Mouse (Mus musculus): ENCODE data around the gene Tmem179.

Gene Tmem179

DNA sequence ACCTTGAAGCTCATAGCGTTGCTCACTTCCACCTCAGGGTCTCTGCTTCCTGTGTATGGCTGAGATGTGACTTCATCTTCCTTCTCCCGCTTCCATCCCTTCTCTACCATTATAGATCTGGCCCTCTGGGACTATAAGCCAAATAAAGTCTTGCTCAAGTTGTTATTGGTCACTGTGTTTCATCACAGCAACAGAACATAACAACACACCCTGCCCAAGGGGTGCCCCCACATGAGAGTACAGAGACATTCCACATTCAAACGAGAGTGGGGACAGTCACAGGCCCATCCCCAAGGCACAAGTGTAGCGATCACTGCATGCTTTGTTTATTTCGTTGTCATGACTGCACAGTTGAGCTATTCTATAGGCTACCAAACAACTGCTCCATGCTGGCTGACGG is 20.7 kb upstream of the Tmem179 start:
- no peak for DNase-seq (ENCODE audit: low spot score in 2 of 2)

DNA sequence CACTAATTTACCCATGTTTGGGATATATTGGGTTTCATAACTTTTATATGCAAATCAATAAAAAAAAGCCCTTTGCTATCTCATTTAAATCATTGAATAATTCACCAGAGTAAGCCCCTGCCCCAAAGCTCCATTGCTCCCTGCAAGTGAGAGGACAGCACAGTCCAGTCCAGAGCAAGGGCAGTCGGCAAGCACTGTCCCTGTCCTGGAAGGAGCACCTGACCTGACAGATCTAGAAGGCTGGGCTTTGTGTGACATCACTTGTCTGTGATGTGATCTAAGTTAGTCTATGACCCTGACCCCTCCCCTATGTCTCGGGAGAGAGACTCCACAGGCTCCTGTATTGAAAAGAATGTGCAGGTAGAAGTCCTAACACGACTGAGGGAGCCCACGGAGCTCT is 17.2 kb upstream of the Tmem179 start:
- no peak for DNase-seq (ENCODE audit: low spot score in 2 of 2)

DNA sequence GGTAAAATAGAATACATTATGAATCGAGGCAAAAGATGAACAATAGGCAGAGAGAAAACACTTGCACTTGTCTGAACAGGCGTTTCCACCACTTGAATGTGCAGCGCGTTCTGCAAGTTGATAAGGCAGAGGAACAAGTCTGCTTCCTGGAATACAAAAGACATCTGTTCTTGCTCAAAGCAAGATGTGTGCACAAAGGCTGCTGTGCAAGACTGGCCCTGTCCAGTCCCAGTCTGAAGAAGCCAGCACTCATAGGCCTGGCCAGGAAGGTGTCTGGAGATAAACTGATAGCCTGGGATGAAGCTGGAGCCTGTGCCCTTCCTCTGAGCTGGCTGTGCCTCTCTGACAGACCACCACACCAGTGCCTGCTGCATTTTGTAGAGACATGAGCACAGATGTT is 1.6 kb upstream of the Tmem179 start:
- no peak for DNase-seq (ENCODE audit: low spot score in 2 of 2)

- DNase-seq (ENCODE audit: low spot score in 2 of 2): no peak
These were observed 1.6 kb downstream of the Tmem179 start for GRCm38 (mm10) chr12:112514897-112515296.

DNA sequence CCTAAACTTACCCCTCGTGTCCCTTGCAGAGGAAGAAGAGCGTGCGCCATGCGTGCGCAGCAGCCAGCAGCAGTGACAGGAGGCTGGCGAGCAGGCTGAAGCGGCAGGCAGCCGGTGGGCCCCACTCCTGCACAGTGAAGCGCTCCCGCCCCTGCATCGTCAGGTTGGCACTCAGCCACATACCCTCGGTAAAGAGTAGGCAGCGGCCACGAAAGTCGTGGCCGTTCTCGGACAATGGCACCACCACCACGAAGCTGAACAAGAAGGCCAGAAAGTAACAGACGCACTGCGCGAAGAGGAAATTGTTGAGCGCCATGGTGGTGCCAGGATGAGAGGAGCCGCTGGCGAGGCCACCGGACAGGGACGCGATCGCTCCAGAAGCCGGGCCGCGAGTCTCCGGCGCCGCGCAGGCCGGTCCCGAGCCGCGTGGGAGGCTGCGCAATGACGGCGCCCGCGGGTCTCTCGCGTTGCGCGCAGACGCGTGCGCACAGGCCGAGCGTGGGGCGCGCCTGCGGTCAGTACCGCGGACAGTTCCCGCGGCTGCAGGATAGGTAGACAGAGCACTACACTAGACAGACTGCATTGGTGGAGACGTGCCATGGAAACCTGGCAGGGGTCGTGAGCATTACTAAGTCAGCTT is 5.7 kb downstream of the Tmem179 start:
- DNase-seq (ENCODE audit: low spot score in 2 of 2): peak; percentile 71 to 76

GRCm38 (mm10) chr12:112510365-112510732 is 6.2 kb downstream of the Tmem179 start:
- no peak for DNase-seq (ENCODE audit: low spot score in 2 of 2)

GRCm38 (mm10) chr12:112507984-112508383 is 8.6 kb downstream of the Tmem179 start:
- no peak for DNase-seq (ENCODE audit: low spot score in 2 of 2)

GRCm38 (mm10) chr12:112507264-112507663 is 9.3 kb downstream of the Tmem179 start:
- no peak for DNase-seq (ENCODE audit: low spot score in 2 of 2)

GRCm38 (mm10) chr12:112506267-112506666 is 10.3 kb downstream of the Tmem179 start:
- no peak for DNase-seq (ENCODE audit: low spot score in 2 of 2)

GRCm38 (mm10) chr12:112503003-112503771 is 13.4 kb downstream of the Tmem179 start:
- DNase-seq (ENCODE audit: low spot score in 2 of 2): no peak

DNA sequence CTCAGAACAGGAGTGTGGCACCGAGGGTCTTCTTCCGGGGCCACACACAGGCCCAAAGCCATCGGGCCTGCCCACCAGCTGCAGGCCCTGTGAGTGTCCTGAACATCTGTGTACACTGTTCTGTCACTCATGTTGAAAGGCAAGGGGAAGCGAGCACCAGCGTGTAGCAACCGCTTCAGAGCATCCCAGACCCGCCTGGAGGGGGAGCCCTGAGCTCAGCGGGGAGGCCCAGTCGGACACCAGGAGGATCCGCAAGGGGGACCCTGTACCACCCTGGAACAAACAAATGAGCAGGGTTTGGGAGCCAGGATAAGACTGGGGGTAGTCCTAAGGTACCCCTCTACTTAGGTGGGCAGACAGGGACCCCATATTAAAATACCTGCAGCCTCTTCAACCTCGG is 17.9 kb downstream of the Tmem179 start:
- DNase-seq (ENCODE audit: low spot score in 2 of 2): peak in 1 of 2 experiments; percentile 38

DNA sequence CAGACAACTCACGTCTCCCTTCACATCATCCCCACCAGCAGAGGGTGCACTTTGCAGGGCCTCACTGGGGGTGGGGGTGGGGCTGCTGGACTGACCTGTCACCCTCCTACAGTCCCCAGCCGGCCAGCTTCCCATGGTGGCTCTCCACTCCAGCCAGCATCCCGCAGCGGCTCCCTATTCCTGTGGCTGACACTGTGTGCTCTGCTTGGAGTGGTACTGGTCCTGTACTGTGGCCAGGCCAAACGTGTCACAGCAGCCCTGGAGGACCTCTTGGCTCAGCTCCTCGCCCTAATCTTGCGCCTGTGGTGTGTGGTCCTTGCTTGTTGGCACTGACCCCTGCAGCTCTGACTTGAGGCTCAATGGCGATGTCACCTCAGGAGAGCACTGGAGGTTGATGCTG is 18.8 kb downstream of the Tmem179 start:
- no peak for DNase-seq (ENCODE audit: low spot score in 2 of 2)

DNA sequence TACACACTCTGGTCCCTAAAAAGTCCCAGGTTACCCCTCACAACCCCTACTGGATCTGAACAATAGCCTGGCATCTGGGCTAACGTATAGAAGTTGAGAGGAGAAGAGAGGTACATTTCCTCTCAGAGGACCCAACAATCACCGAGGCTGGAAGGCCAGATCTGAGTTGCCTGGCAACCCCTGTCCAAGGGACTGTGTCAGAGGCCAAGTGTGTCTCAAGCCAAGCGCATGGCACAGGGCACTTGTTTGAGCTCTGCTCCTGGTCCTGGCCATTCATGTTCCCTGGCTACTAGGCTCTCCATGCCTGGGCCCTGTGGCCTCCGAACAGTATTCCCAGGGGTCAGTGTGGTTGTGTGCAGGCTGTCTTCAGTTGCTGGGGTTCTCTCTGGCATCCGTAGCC is 20.4 kb downstream of the Tmem179 start:
- no peak for DNase-seq (ENCODE audit: low spot score in 2 of 2)

DNA sequence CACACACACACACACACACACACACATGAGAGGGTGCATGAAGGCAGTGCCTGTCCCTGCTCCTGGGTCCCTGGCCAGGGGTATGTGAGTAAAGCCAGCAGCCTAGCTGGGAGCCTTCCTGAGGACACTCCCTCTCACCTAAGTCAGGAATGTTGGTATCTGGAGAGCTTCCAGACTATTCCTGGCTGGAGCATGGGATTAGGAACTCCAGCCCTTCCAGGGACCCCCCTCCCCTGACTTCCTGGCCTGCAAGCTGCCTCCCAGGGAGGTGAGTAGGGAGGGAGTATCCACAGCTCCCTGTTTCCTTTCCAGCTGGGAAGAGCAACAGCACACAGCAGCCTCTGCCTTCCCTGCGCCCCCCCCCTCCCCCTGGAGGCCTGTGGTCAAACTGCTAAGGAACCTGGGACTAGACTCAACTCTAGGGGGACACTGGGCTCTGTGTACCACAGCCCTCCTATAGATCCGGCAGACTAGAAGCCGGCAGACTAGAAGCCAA is 26.1 kb downstream of the Tmem179 start:
- DNase-seq (ENCODE audit: low spot score in 2 of 2): no peak

- DNase-seq (ENCODE audit: low spot score in 2 of 2): no peak
These were observed 27.0 kb downstream of the Tmem179 start for GRCm38 (mm10) chr12:112489535-112489934.

- DNase-seq (ENCODE audit: low spot score in 2 of 2): no peak
These were observed 27.4 kb downstream of the Tmem179 start, which contains the start of gene A530016L24Rik for GRCm38 (mm10) chr12:112489134-112489533. Gene A530016L24Rik, plus strand, starts transcription at chr12:112489448.

- DNase-seq (ENCODE audit: low spot score in 2 of 2): peak; percentile 81 to 87
These were observed 42.8 kb downstream of the Tmem179 start for GRCm38 (mm10) chr12:112473777-112474176.

- no peak for DNase-seq (ENCODE audit: low spot score in 2 of 2)
These were observed 46.3 kb downstream of the Tmem179 start for GRCm38 (mm10) chr12:112470216-112470615.

DNA sequence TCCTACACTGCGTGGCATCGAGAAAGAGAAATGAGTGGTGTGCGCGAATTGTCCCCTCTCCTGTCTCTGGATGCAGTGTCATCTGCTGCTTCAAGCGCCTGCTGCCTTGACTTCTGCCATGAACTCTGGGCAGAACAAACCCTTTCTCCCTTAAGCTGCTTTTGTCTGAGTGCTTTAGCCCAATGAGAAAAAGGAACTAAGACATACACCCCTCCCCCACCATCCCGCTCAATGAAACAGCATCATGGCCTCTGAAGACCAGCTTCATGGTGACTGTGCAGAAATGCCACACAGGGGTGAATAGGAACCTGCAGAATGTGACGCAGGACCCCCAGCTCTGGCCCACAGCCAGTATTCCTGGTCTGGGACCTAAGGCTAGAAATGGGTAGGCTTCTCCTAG is 47.2 kb downstream of the Tmem179 start:
- DNase-seq (ENCODE audit: low spot score in 2 of 2): no peak

GRCm38 (mm10) chr12:112467387-112467786 is 49.2 kb downstream of the Tmem179 start:
- no peak for DNase-seq (ENCODE audit: low spot score in 2 of 2)

GRCm38 (mm10) chr12:112465928-112466327 is 50.6 kb downstream of the Tmem179 start:
- no peak for DNase-seq (ENCODE audit: low spot score in 2 of 2)

DNA sequence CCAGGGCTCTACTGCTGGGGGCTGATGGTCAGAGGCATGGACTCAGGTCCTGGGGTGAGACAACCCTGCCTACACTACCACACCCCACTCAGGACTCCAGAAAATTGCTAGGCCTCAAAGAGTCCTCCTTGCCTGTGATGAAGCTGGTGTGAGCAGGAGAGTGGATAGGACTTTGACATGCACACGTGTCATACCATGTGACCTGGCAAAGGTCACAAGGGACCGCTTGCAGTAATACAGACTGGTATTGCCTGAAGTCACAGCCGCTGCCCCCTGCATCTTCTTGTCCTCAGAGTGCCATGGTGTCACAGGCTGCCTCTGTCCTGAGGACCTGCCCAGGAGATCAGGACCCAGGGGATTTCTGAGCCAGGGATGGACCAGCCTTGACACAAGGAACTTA is 52.0 kb downstream of the Tmem179 start:
- no peak for DNase-seq (ENCODE audit: low spot score in 2 of 2)

DNA sequence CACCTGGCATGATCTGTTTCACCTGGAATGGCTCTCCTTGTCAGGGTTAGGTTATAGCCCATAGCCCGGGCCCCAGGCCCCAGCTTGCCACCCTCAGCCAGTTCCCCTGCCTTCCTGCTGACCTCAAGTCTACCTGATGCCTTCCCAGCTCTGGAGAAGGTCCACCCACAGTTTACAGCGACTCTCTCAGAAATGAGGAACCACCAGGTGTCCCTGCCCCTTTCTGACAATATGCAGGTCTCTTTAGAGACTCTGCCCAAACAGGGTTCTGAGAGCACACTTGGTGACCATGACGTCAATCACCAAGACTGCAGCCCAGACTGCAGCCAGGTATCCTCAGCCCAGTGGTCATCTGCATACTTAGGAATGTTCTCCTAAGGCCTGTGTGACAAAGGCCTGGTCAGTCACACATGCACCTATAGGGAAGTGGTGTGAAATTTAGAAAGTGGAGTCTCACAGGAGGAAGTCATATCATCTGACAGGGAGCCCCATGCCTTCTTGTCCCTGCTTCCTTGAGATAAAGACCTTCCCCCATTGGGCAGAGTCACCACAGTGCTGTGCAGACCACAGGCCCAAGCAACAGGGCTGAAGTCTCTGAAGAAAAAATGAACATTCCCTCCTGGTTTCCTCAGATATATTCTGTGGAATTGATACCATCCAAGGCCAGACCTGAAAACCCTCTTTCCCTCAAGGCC is 52.6 kb downstream of the Tmem179 start:
- DNase-seq (ENCODE audit: low spot score in 2 of 2): no peak

Data from right cerebral cortex, adult 2 months (tissue).